Mouse (Mus musculus): ENCODE results near the gene Vezt.

GRCm38 (mm10) chr10:93921160-93921559 is 114.5 kb downstream of the Vezt start:
- TF ChIP-seq POLR2A (IDR thresholded peaks at IDR 0.05; ENCODE audit: insufficient read length, low read depth) = no peak
- TF ChIP-seq MYOD1 (IDR thresholded peaks at IDR 0.05; ENCODE audit: control insufficient read depth in 1 of 3, insufficient read length in 2 of 3, low read depth in 2 of 3) = no peak
- TF ChIP-seq TCF12 (IDR thresholded peaks at IDR 0.05; ENCODE audit: insufficient read depth, poor library complexity, severe bottlenecking) = no peak

All from myocyte (in vitro differentiated cells).